Mouse (Mus musculus) splenic B cell, adult 2 months (primary cell): Measurements from ENCODE around the gene Rgs5.

Experiments used
- DNase-seq: peaks from one replicate; pipeline ENCODE4 v3.0.0-alpha.2; 2011; ENCODE audit warnings: low read depth, low spot score
- H3K27me3 ChIP-seq: 2 replicates; pipeline ENCODE4 v1.6.1; 2012; ENCODE audit warnings: mild to moderate bottlenecking, low read length, moderate library complexity, mixed read lengths; ENCODE audit not compliant: control insufficient read depth, poor library complexity, insufficient read depth, severe bottlenecking
- H3K36me3 ChIP-seq: 2 replicates; pipeline ENCODE4 v1.6.1; 2012; ENCODE audit warnings: mild to moderate bottlenecking, low read length, moderate library complexity, mixed read lengths; ENCODE audit not compliant: control insufficient read depth, poor library complexity, insufficient read depth, severe bottlenecking

Rgs5 gene

DNA sequence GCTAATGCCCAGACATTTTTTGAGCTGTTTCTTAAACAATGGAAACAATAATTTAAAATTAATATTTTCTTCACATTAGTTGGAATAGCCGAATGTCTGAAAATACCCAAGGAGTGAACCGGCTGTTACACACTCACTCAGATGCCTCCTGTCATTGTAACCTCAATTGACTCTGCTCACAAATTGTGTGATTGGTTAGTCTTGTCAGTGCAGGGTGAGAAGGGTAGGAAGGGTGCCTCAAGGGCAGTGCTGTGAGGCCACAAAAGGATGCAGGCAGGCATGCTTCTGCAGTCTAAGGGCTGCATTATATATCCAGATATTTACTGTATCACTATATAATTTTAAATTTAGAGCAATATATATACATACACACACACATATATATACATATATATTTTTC, 37.7 kb downstream of the Rgs5 start:
- Histone ChIP-seq H3K27me3 (no peaks in the 10 kb centered on the region), H3K36me3 (no peaks in the 10 kb centered on the region)
- no peak for DNase-seq

GRCm38 (mm10) chr1:169693537-169693936, 38.2 kb downstream of the Rgs5 start:
- Histone ChIP-seq H3K27me3 (no peaks in the 10 kb centered on the region), H3K36me3 (no peaks in the 10 kb centered on the region)
- DNase-seq: no peak

- no peaks in the 10 kb centered on the region for H3K36me3 ChIP-seq
- DNase-seq: no peak
These were observed 40.1 kb downstream of the Rgs5 start for GRCm38 (mm10) chr1:169695356-169695755.

DNA sequence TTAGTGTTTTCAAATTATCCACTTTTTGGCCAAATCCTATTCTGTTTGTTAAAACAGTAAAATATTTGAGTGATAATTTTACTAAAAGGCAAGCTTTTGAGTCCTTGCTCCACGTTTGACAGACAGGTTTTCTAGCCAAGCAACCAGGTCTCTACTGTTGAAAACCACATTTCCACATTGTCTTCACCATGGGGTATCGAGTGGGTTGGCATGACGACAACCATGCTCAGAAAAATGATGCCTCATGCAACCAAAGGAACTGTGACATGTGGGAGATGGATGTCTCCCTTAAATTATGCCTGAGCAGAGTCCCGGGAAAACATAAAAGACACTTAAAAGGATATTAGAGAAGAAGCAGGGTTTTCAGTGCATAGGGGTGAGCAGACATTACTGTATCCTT, 41.9 kb downstream of the Rgs5 start:
- Histone ChIP-seq H3K36me3 (no peaks in the 10 kb centered on the region), H3K27me3 (no peaks in the 10 kb centered on the region)
- no peak for DNase-seq

More at GRCm38 (mm10) chr1:169695356-169695755, 40.1 kb downstream of the Rgs5 start:
- no peaks in the 10 kb centered on the region for H3K27me3 ChIP-seq

- H3K36me3 ChIP-seq: no peaks in the 10 kb centered on the region
- H3K27me3 ChIP-seq: no peaks in the 10 kb centered on the region
- no peak for DNase-seq
These were observed 43.9 kb downstream of the Rgs5 start for GRCm38 (mm10) chr1:169699184-169699583.

DNA sequence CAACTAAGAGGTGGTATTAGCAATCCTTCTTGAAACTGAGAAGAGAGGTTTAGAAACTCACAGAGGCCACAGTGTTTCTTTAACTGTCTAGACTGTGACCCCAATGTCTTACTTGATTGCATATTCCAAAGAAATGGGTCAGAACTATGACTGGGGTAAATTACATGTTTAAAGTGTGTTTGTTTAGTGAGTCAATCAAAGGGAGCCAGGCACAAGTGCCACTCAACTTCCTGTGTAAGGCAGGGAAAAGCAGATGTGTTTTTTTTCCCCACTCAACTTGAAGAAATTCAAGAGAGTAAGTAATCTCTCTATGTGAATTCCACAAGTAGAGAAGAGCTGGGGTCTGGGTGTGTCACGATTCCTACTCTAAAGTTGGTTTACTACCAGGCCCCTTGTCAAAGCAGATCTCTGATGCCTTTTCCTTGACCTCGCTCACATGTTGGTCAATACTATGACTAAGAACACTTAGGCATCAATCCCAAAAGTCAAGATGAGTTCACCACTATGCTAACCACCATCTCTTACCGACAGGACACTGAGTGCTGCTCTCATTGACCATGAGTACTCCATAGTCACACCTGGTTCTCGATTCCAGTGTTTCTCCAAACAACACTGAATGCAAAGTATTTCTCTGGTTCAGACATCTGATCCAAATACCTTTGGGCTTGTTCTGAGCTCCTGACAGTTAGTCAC, 49.2 kb downstream of the Rgs5 start:
- no peaks in the 10 kb centered on the region for H3K36me3 ChIP-seq
- no peaks in the 10 kb centered on the region for H3K27me3 ChIP-seq
- DNase-seq: no peak

GRCm38 (mm10) chr1:169721836-169722235, 66.5 kb downstream of the Rgs5 start:
- DNase-seq: no peak
- no peaks in the 10 kb centered on the region for H3K27me3 ChIP-seq
- H3K36me3 ChIP-seq: no peaks in the 10 kb centered on the region

- Histone ChIP-seq H3K36me3 (no peaks in the 10 kb centered on the region), H3K27me3 (no peaks in the 10 kb centered on the region)
- no peak for DNase-seq
These were observed 71.0 kb downstream of the Rgs5 start for GRCm38 (mm10) chr1:169726319-169726718.

GRCm38 (mm10) chr1:169730599-169731100, 75.3 kb downstream of the Rgs5 start:
- H3K36me3 ChIP-seq: no peaks in the 10 kb centered on the region
- no peaks in the 10 kb centered on the region for H3K27me3 ChIP-seq
- no peak for DNase-seq

DNA sequence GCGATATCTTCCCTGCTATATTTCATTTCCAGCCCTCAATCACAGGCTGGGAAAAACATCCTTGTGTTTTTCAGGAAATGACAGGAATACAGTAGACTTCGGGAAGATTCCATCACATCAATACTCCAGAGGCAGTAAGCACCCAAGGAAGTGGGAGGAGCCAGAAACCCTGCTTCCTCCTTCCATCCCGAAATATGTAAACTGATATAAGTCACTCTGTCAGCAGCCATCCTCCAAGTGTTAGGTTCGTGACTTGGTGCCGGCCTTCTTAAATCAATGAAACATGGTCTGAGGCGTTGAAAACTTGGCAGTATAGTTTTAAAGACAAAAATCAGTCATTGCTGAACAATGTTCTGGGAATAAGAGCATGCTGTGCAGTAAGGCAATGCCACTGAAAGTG, 80.8 kb downstream of the Rgs5 start:
- DNase-seq: no peak
- H3K36me3 ChIP-seq: no peaks in the 10 kb centered on the region
- no peaks in the 10 kb centered on the region for H3K27me3 ChIP-seq

- H3K27me3 ChIP-seq: no peaks in the 10 kb centered on the region
- H3K36me3 ChIP-seq: no peaks in the 10 kb centered on the region
- DNase-seq: no peak
These were observed 81.9 kb downstream of the Rgs5 start for GRCm38 (mm10) chr1:169737231-169737630.

GRCm38 (mm10) chr1:169741147-169741546, 85.8 kb downstream of the Rgs5 start:
- DNase-seq: no peak
- H3K36me3 ChIP-seq: no peaks in the 10 kb centered on the region
- no peaks in the 10 kb centered on the region for H3K27me3 ChIP-seq
